Mouse (Mus musculus): ENCODE data around the gene Omt2b. TPM values are rescaled to one million over a fixed set of nuclear protein-coding genes. Genes with fewer than 3 reads are reported as not detected.
A peak's percentile ranks its signal among the peaks of the same experiment; 100 is the strongest.
"Not testable (repeated sequence)": the region's sequence is repeated elsewhere in the genome, so short reads cannot be mapped to it uniquely, and the experiment has no call there.

The Omt2b gene
- total RNA-seq (2021): not detected
- long read RNA-seq, experiment 1: 0 reads
- long read RNA-seq, experiment 2: 0 reads

GRCm38 (mm10) chr9:78327289-78327688 lies at the start of gene Omt2b:
Omt2b (plus strand) TSS chr9:78327589.
- DNase-seq (ENCODE audit: extremely low spot score in 1 of 2, low spot score in 2 of 2); H3K27ac ChIP-seq; intact Hi-C loops (cut with DNase I); H3K4me3 ChIP-seq: not testable (repeated sequence)

- H3K4me3 ChIP-seq; intact Hi-C loops (cut with DNase I); DNase-seq (ENCODE audit: extremely low spot score in 1 of 2, low spot score in 2 of 2); H3K27ac ChIP-seq: not testable (repeated sequence)
These were observed 45.2 kb upstream of the Omt2b start for GRCm38 (mm10) chr9:78282002-78282711.

- DNase-seq (ENCODE audit: extremely low spot score in 1 of 2, low spot score in 2 of 2); H3K4me3 ChIP-seq; intact Hi-C loops (cut with DNase I); H3K27ac ChIP-seq: not testable (repeated sequence)
These were observed 38.3 kb upstream of the Omt2b start for GRCm38 (mm10) chr9:78289063-78289462.

GRCm38 (mm10) chr9:78289723-78290122 lies 37.7 kb upstream of the Omt2b start, which contains the start of gene Gm10639:
Gm10639 (plus strand) TSS chr9:78289923.
- intact Hi-C loops (cut with DNase I): loop anchor here (10.0 kb wide), 1 partner anchor 55 kb away; no protein-coding TSS in a partner anchor
- H3K27ac ChIP-seq; H3K4me3 ChIP-seq; DNase-seq (ENCODE audit: extremely low spot score in 1 of 2, low spot score in 2 of 2): not testable (repeated sequence)

GRCm38 (mm10) chr9:78292462-78292861 lies 34.9 kb upstream of the Omt2b start:
- intact Hi-C loops (cut with DNase I): loop anchor here (10.0 kb wide), 1 partner anchor 52 kb away; no protein-coding TSS in a partner anchor
- not testable (repeated sequence) for H3K27ac ChIP-seq; DNase-seq (ENCODE audit: extremely low spot score in 1 of 2, low spot score in 2 of 2); H3K4me3 ChIP-seq

- DNase-seq (ENCODE audit: extremely low spot score in 1 of 2, low spot score in 2 of 2); H3K27ac ChIP-seq; H3K4me3 ChIP-seq: not testable (repeated sequence)
- intact Hi-C loops (cut with DNase I): loop anchor here (10.0 kb wide), 1 partner anchor 51 kb away; no protein-coding TSS in a partner anchor
These were observed 33.7 kb upstream of the Omt2b start for GRCm38 (mm10) chr9:78293683-78294082.

- not testable (repeated sequence) for DNase-seq (ENCODE audit: extremely low spot score in 1 of 2, low spot score in 2 of 2); H3K27ac ChIP-seq; H3K4me3 ChIP-seq
- intact Hi-C loops (cut with DNase I): loop anchor here (10.0 kb wide), 1 partner anchor 50 kb away; no protein-coding TSS in a partner anchor
These were observed 32.6 kb upstream of the Omt2b start for GRCm38 (mm10) chr9:78294781-78295180.

GRCm38 (mm10) chr9:78296089-78296488 lies 31.3 kb upstream of the Omt2b start:
- peak; percentile 62 for TF ChIP-seq CTCF (IDR thresholded peaks at IDR 0.05)
- intact Hi-C loops (cut with DNase I): loop anchor here (10.0 kb wide), 1 partner anchor 49 kb away; no protein-coding TSS in a partner anchor
- H3K4me3 ChIP-seq, H3K27ac ChIP-seq: not testable (repeated sequence)
- DNase-seq (ENCODE audit: extremely low spot score in 1 of 2, low spot score in 2 of 2): peak in 1 of 2 experiments; percentile 42

- Histone ChIP-seq H3K4me3 (no peak overlapping the region), H3K27ac (no peak overlapping the region)
- intact Hi-C loops (cut with DNase I): loop anchor here (10.0 kb wide), 1 partner anchor 47 kb away; no protein-coding TSS in a partner anchor
- no peak for DNase-seq (ENCODE audit: extremely low spot score in 1 of 2, low spot score in 2 of 2)
- no peak for TF ChIP-seq CTCF (IDR thresholded peaks at IDR 0.05)
These were observed 29.2 kb upstream of the Omt2b start for GRCm38 (mm10) chr9:78298232-78298631.

- not testable (repeated sequence) for H3K27ac ChIP-seq; H3K4me3 ChIP-seq; DNase-seq (ENCODE audit: extremely low spot score in 1 of 2, low spot score in 2 of 2)
- intact Hi-C loops (cut with DNase I): loop anchor here (10.0 kb wide), 1 partner anchor 46 kb away; no protein-coding TSS in a partner anchor
These were observed 28.2 kb upstream of the Omt2b start for GRCm38 (mm10) chr9:78299143-78299542.

- H3K4me3 ChIP-seq; DNase-seq (ENCODE audit: extremely low spot score in 1 of 2, low spot score in 2 of 2); H3K27ac ChIP-seq; intact Hi-C loops (cut with DNase I): not testable (repeated sequence)
These were observed 19.3 kb upstream of the Omt2b start for GRCm38 (mm10) chr9:78308122-78308521.

GRCm38 (mm10) chr9:78314696-78315095 lies 12.7 kb upstream of the Omt2b start, which contains the start of gene Omt2a:
Omt2a (minus strand) TSS chr9:78314796.
- intact Hi-C loops (cut with DNase I): no loop called here

GRCm38 (mm10) chr9:78319499-78319898 lies 7.9 kb upstream of the Omt2b start:
- Histone ChIP-seq H3K4me3 (no peak overlapping the region), H3K27ac (no peak overlapping the region)
- intact Hi-C loops (cut with DNase I): no loop called here
- DNase-seq (ENCODE audit: extremely low spot score in 1 of 2, low spot score in 2 of 2): no peak
- peak; percentile 54 for TF ChIP-seq CTCF (IDR thresholded peaks at IDR 0.05)

More at GRCm38 (mm10) chr9:78314696-78315095, 12.7 kb upstream of the Omt2b start, which contains the start of gene Omt2a:
- no peak for DNase-seq (ENCODE audit: extremely low spot score in 1 of 2, low spot score in 2 of 2)
- no peak for TF ChIP-seq CTCF (IDR thresholded peaks at IDR 0.05)
- Histone ChIP-seq H3K4me3 (no peak within 1 kb of the TSS), H3K27ac (no peak within 1 kb of the TSS)

GRCm38 (mm10) chr9:78337050-78337449 lies 9.7 kb downstream of the Omt2b start:
- H3K4me3 ChIP-seq; DNase-seq (ENCODE audit: extremely low spot score in 1 of 2, low spot score in 2 of 2); H3K27ac ChIP-seq; intact Hi-C loops (cut with DNase I): not testable (repeated sequence)

Measured in left cerebral cortex, adult 2 months (tissue).